Mouse (Mus musculus): ENCODE measurements at regions not wholly inside any gene's neighbourhood (a gene's known extent, or its start where the extent isn't known, plus 50 kb on each side); places are given as distances from the start of the nearest gene placed in this dataset.

GRCm38 (mm10) chr11:43952151-43952550, 51.1 kb upstream of the Adra1b start:
- no peak for DNase-seq (ENCODE audit: low read depth)

- peak; percentile 66 for DNase-seq (ENCODE audit: low read depth)
These were observed 57.4 kb upstream of the Adra1b start for GRCm38 (mm10) chr11:43958241-43958975.

DNA sequence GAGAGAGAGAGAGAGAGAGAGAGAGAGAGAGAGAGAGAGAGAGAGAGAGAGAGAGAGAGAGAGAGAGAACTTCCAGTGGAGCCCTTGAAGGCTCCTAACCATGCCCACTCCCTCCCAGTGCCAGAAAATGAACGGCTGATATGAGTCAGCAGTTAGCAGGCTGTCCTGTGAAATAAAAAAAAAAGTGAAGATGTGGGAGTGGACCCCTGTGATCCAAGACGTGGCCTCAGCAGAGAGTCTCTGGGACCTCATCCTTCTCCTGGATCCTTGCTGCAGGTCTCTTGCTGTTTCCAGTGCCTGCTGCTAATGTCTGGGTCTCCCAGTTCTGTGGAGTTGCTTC, 57.9 kb upstream of the Adra1b start:
- DNase-seq (ENCODE audit: low read depth) = peak; percentile 77

GRCm38 (mm10) chr11:43960348-43961105, 59.5 kb upstream of the Adra1b start:
- peak; percentile 37 for DNase-seq (ENCODE audit: low read depth)

GRCm38 (mm10) chr11:43961398-43962070, 60.5 kb upstream of the Adra1b start:
- no peak for DNase-seq (ENCODE audit: low read depth)

- no peak for DNase-seq (ENCODE audit: low read depth)
These were observed 66.8 kb upstream of the Adra1b start for GRCm38 (mm10) chr11:43967764-43968163.

DNA sequence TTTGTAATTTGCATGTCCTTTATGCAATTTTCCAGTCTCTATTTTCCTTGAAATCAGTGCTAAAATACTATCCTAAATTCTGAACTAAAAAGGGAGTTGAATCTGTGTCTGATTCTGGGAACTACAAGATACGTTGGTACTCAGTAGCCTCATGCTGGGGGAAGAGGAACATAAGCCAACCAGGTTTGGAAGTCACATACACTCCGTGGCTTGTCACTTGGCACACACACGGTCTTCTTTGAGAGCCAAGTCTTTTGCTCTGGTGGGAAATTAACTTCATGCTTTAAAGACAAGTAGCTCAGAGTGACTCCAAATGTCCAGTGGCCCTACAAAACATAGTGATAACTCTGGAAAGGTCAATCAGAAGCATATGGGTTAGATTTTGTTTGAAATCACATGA, 70.9 kb upstream of the Adra1b start:
- DNase-seq (ENCODE audit: low read depth) = no peak

- DNase-seq (ENCODE audit: low read depth) = no peak
These were observed 75.0 kb upstream of the Adra1b start for GRCm38 (mm10) chr11:43976024-43976423.

- no peak for DNase-seq (ENCODE audit: low read depth)
These were observed 78.4 kb upstream of the Adra1b start for GRCm38 (mm10) chr11:43979406-43979805.

- no peak for DNase-seq (ENCODE audit: low read depth)
These were observed 79.4 kb upstream of the Adra1b start for GRCm38 (mm10) chr11:43980444-43980843.

- DNase-seq (ENCODE audit: low read depth) = no peak
These were observed 89.0 kb upstream of the Adra1b start for GRCm38 (mm10) chr11:43989911-43990430.

DNA sequence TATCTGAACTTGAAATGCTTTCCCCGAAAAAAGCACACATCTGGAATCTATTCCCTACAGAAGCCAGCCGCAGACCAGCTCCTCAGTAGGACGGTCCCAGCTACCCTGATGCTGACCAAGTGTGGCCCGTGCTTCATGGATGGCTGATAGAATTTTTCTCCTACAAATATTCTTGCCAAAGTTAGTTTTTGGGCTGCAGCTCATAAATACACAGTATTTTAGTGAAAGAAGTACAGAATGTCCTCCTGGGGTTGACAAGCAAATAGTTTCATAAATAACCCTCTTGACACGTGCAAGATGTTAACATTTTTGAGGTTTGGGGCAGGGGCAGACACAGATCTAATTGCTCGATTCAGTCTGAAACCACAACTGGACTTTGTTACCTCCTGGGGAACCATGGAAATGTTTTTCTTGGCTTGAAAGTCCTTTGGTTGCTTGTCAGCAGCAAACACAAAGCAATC, 91.0 kb upstream of the Adra1b start:
- DNase-seq (ENCODE audit: low read depth) = peak; percentile 88

- peak; percentile 65 for DNase-seq (ENCODE audit: low read depth)
These were observed 97.2 kb upstream of the Adra1b start for GRCm38 (mm10) chr11:43998046-43998725.

GRCm38 (mm10) chr11:44000056-44000455, 99.0 kb upstream of the Adra1b start:
- no peak for DNase-seq (ENCODE audit: low read depth)

- peak; percentile 76 for DNase-seq (ENCODE audit: low read depth)
These were observed 101.0 kb upstream of the Adra1b start for GRCm38 (mm10) chr11:44001843-44002589.

GRCm38 (mm10) chr11:44002716-44003522, 101.9 kb upstream of the Adra1b start:
- DNase-seq (ENCODE audit: low read depth) = peak; percentile 54

GRCm38 (mm10) chr11:44007526-44008040, 106.6 kb upstream of the Adra1b start:
- no peak for DNase-seq (ENCODE audit: low read depth)

DNA sequence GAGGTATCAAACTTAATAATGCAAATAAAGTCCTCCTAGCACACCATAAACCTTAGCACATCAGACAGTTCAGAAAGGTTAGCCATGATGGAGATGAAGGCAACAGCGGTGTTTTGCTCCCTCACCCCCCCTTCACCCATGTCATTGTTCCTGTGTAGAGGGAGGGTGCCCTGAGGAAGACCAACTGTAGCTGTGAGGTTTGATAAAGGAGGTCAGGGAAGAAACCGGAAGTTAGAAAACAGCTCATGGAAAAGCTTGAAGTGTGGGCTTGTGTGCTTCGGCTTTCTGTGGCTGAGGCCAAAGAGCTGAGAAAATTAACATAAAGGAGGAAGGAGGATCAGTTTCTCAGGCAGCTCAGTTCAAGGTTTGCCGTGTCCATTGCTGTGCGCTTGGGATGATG, 111.3 kb upstream of the Adra1b start:
- no peak for DNase-seq (ENCODE audit: low read depth)

GRCm38 (mm10) chr11:44013841-44014240, 112.8 kb upstream of the Adra1b start:
- peak; percentile 71 for DNase-seq (ENCODE audit: low read depth)

- no peak for DNase-seq (ENCODE audit: low read depth)
These were observed 120.6 kb upstream of the Adra1b start for GRCm38 (mm10) chr11:44021638-44022037.
